Mouse (Mus musculus): ENCODE results near the gene Skap2.

Skap2 gene

GRCm38 (mm10) chr6:51890356-51890755 is 122.0 kb downstream of the Skap2 start:
- no peak for DNase-seq (ENCODE audit: low read depth, low spot score)

GRCm38 (mm10) chr6:51889824-51890223 is 122.5 kb downstream of the Skap2 start:
- no peak for DNase-seq (ENCODE audit: low read depth, low spot score)

GRCm38 (mm10) chr6:51886902-51887431 is 125.4 kb downstream of the Skap2 start:
- DNase-seq (ENCODE audit: low read depth, low spot score): no peak

- DNase-seq (ENCODE audit: low read depth, low spot score): no peak
Measured at GRCm38 (mm10) chr6:51882880-51883274, 129.5 kb downstream of the Skap2 start.

- DNase-seq (ENCODE audit: low read depth, low spot score): no peak
Measured at GRCm38 (mm10) chr6:51882266-51882879, 130.0 kb downstream of the Skap2 start.

GRCm38 (mm10) chr6:51881181-51881968 is 131.0 kb downstream of the Skap2 start:
- no peak for DNase-seq (ENCODE audit: low read depth, low spot score)

- no peak for DNase-seq (ENCODE audit: low read depth, low spot score)
Measured at GRCm38 (mm10) chr6:51880778-51881177, 131.6 kb downstream of the Skap2 start.

- DNase-seq (ENCODE audit: low read depth, low spot score): no peak
Measured at GRCm38 (mm10) chr6:51878551-51878950, 133.8 kb downstream of the Skap2 start.

- no peak for DNase-seq (ENCODE audit: low read depth, low spot score)
Measured at GRCm38 (mm10) chr6:51876841-51877553, 135.4 kb downstream of the Skap2 start.

GRCm38 (mm10) chr6:51875884-51876626 is 136.3 kb downstream of the Skap2 start:
- peak; percentile 83 for DNase-seq (ENCODE audit: low read depth, low spot score)

- no peak for DNase-seq (ENCODE audit: low read depth, low spot score)
Measured at GRCm38 (mm10) chr6:51874035-51874434, 138.3 kb downstream of the Skap2 start.

GRCm38 (mm10) chr6:51871135-51871534 is 141.2 kb downstream of the Skap2 start:
- no peak for DNase-seq (ENCODE audit: low read depth, low spot score)

GRCm38 (mm10) chr6:51870294-51870693 is 142.1 kb downstream of the Skap2 start:
- DNase-seq (ENCODE audit: low read depth, low spot score): no peak

GRCm38 (mm10) chr6:51866596-51866995 is 145.8 kb downstream of the Skap2 start:
- DNase-seq (ENCODE audit: low read depth, low spot score): no peak

- no peak for DNase-seq (ENCODE audit: low read depth, low spot score)
Measured at GRCm38 (mm10) chr6:51863508-51863907, 148.8 kb downstream of the Skap2 start.

- DNase-seq (ENCODE audit: low read depth, low spot score): peak; percentile 49
Measured at GRCm38 (mm10) chr6:51860300-51860699, 152.0 kb downstream of the Skap2 start.

GRCm38 (mm10) chr6:51857821-51858220 is 154.5 kb downstream of the Skap2 start:
- peak; percentile 97 for DNase-seq (ENCODE audit: low read depth, low spot score)

GRCm38 (mm10) chr6:51853291-51853690 is 159.1 kb downstream of the Skap2 start:
- DNase-seq (ENCODE audit: low read depth, low spot score): no peak

- DNase-seq (ENCODE audit: low read depth, low spot score): no peak
Measured at GRCm38 (mm10) chr6:51852643-51853042, 159.7 kb downstream of the Skap2 start.

- no peak for DNase-seq (ENCODE audit: low read depth, low spot score)
Measured at GRCm38 (mm10) chr6:51851544-51851943, 160.8 kb downstream of the Skap2 start.

- no peak for DNase-seq (ENCODE audit: low read depth, low spot score)
Measured at GRCm38 (mm10) chr6:51850030-51850817, 162.1 kb downstream of the Skap2 start.

All from mesoderm, embryonic 11.5 days (tissue).